Mouse (Mus musculus): ENCODE measurements at regions not wholly inside any gene's neighbourhood (a gene's known extent, or its start where the extent isn't known, plus 50 kb on each side); places are given as distances from the start of the nearest gene placed in this dataset.

DNA sequence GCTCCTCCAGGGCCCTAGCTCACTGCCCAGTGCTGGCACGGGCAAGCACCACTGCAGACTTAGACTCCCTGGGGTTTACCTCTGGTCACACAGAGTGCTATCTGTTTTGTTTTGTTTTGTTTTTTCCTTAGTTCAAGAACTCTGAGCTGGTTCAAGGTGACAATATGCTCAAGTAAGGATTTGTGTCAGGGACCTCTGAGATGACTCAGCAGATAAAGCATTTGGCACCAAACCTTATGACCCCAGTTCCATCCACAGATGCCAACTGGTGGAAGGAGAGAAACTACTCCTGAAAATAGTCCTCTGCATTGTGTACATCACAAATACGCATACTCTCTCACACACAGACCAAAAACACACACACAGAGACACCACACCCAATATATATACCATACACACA, 351.0 kb upstream of the Hs6st1 start:
- TF ChIP-seq EP300 (optimal IDR thresholded peaks at IDR 0.05) (no peak), CTCF (IDR thresholded peaks at IDR 0.05; ENCODE audit: low read depth) (no peak)
- no peak for ATAC-seq (ENCODE audit: low FRiP score, low TSS enrichment)

GRCm38 (mm10) chr1:35717659-35718058, 350.5 kb upstream of the Hs6st1 start:
- no peak overlapping the region for H3K4me2 ChIP-seq (replicated peaks; ENCODE audit: low read depth)

More for the DNA sequence above, 351.0 kb upstream of the Hs6st1 start:
- no peaks in the 10 kb centered on the region for H3K4me1 ChIP-seq (replicated peaks; ENCODE audit: control insufficient read depth, insufficient read depth)
- no peak overlapping the region for H3K4me3 ChIP-seq (ENCODE audit: low read depth, low read length)
- 85% methylated on average over 2 of the region's 2 CpGs for WGBS
- no peak overlapping the region for H3K9ac ChIP-seq (ENCODE audit: low read length)
- H3K36me3 ChIP-seq (ENCODE audit: control insufficient read depth, insufficient read depth, low read length): no peaks in the 10 kb centered on the region
- no peaks in the 10 kb centered on the region for H3K27me3 ChIP-seq (ENCODE audit: control insufficient read depth, insufficient read depth, low read length)
- no peaks in the 10 kb centered on the region for H3K9me3 ChIP-seq (ENCODE audit: control insufficient read depth, low read length)
- H3K27ac ChIP-seq (replicated peaks): no peak overlapping the region
- DNase-seq (ENCODE audit: low spot score): no peak
- H3K4me2 ChIP-seq (replicated peaks; ENCODE audit: low read depth): no peak overlapping the region

GRCm38 (mm10) chr1:35720063-35720462, 348.1 kb upstream of the Hs6st1 start:
- Histone ChIP-seq H3K4me1 (replicated peaks; ENCODE audit: control insufficient read depth, insufficient read depth) (no peaks in the 10 kb centered on the region), H3K9me3 (ENCODE audit: control insufficient read depth, low read length) (no peaks in the 10 kb centered on the region), H3K27ac (replicated peaks) (no peak overlapping the region), H3K9ac (ENCODE audit: low read length) (no peak overlapping the region), H3K4me2 (replicated peaks; ENCODE audit: low read depth) (no peak overlapping the region), H3K4me3 (ENCODE audit: low read depth, low read length) (no peak overlapping the region), H3K27me3 (ENCODE audit: control insufficient read depth, insufficient read depth, low read length) (no peaks in the 10 kb centered on the region), H3K36me3 (ENCODE audit: control insufficient read depth, insufficient read depth, low read length) (no peaks in the 10 kb centered on the region)
- TF ChIP-seq EP300 (optimal IDR thresholded peaks at IDR 0.05): no peak
- no peak for TF ChIP-seq CTCF (IDR thresholded peaks at IDR 0.05; ENCODE audit: low read depth)
- no peak for ATAC-seq (ENCODE audit: low FRiP score, low TSS enrichment)
- 88% methylated on average over 3 of the region's 3 CpGs for WGBS
- DNase-seq (ENCODE audit: low spot score): no peak

More at GRCm38 (mm10) chr1:35717659-35718058, 350.5 kb upstream of the Hs6st1 start:
- DNase-seq (ENCODE audit: low spot score): no peak
- H3K4me3 ChIP-seq (ENCODE audit: low read depth, low read length): no peak overlapping the region
- H3K4me1 ChIP-seq (replicated peaks; ENCODE audit: control insufficient read depth, insufficient read depth): no peaks in the 10 kb centered on the region
- H3K9me3 ChIP-seq (ENCODE audit: control insufficient read depth, low read length): no peaks in the 10 kb centered on the region
- no peaks in the 10 kb centered on the region for H3K36me3 ChIP-seq (ENCODE audit: control insufficient read depth, insufficient read depth, low read length)
- no peak for ATAC-seq (ENCODE audit: low FRiP score, low TSS enrichment)
- H3K9ac ChIP-seq (ENCODE audit: low read length): no peak overlapping the region
- no peak overlapping the region for H3K27ac ChIP-seq (replicated peaks)
- TF ChIP-seq EP300 (optimal IDR thresholded peaks at IDR 0.05) (no peak), CTCF (IDR thresholded peaks at IDR 0.05; ENCODE audit: low read depth) (no peak)
- WGBS: 44% methylated on average over 2 of the region's 2 CpGs
- H3K27me3 ChIP-seq (ENCODE audit: control insufficient read depth, insufficient read depth, low read length): no peaks in the 10 kb centered on the region

GRCm38 (mm10) chr1:35724366-35724900, 343.8 kb upstream of the Hs6st1 start:
- 54% methylated on average over 3 of the region's 3 CpGs for WGBS
- no peaks in the 10 kb centered on the region for H3K4me1 ChIP-seq (replicated peaks; ENCODE audit: control insufficient read depth, insufficient read depth)
- H3K9ac ChIP-seq (ENCODE audit: low read length): no peak overlapping the region
- DNase-seq (ENCODE audit: low spot score): no peak
- H3K4me3 ChIP-seq (ENCODE audit: low read depth, low read length): no peak overlapping the region
- TF ChIP-seq CTCF (IDR thresholded peaks at IDR 0.05; ENCODE audit: low read depth): no peak
- no peak for TF ChIP-seq EP300 (optimal IDR thresholded peaks at IDR 0.05)
- no peak overlapping the region for H3K27ac ChIP-seq (replicated peaks)
- no peaks in the 10 kb centered on the region for H3K9me3 ChIP-seq (ENCODE audit: control insufficient read depth, low read length)
- H3K4me2 ChIP-seq (replicated peaks; ENCODE audit: low read depth): no peak overlapping the region
- no peaks in the 10 kb centered on the region for H3K36me3 ChIP-seq (ENCODE audit: control insufficient read depth, insufficient read depth, low read length)
- no peaks in the 10 kb centered on the region for H3K27me3 ChIP-seq (ENCODE audit: control insufficient read depth, insufficient read depth, low read length)
- ATAC-seq (ENCODE audit: low FRiP score, low TSS enrichment): peak; percentile 70; the same call in 1 of the 2 replicates

- Histone ChIP-seq H3K9me3 (ENCODE audit: control insufficient read depth, low read length) (no peaks in the 10 kb centered on the region), H3K4me1 (replicated peaks; ENCODE audit: control insufficient read depth, insufficient read depth) (no peaks in the 10 kb centered on the region), H3K9ac (ENCODE audit: low read length) (no peak overlapping the region), H3K36me3 (ENCODE audit: control insufficient read depth, insufficient read depth, low read length) (no peaks in the 10 kb centered on the region), H3K4me2 (replicated peaks; ENCODE audit: low read depth) (no peak overlapping the region), H3K27ac (replicated peaks) (no peak overlapping the region), H3K27me3 (ENCODE audit: control insufficient read depth, insufficient read depth, low read length) (no peaks in the 10 kb centered on the region), H3K4me3 (ENCODE audit: low read depth, low read length) (no peak overlapping the region)
- TF ChIP-seq CTCF (IDR thresholded peaks at IDR 0.05; ENCODE audit: low read depth) (peak; percentile 72), EP300 (optimal IDR thresholded peaks at IDR 0.05) (no peak)
- 9% methylated on average over 1 of the region's 1 CpGs for WGBS
- ATAC-seq (ENCODE audit: low FRiP score, low TSS enrichment): no peak
- peak; percentile 67 for DNase-seq (ENCODE audit: low spot score)
Observed at GRCm38 (mm10) chr1:35726596-35726995, 341.6 kb upstream of the Hs6st1 start.

DNA sequence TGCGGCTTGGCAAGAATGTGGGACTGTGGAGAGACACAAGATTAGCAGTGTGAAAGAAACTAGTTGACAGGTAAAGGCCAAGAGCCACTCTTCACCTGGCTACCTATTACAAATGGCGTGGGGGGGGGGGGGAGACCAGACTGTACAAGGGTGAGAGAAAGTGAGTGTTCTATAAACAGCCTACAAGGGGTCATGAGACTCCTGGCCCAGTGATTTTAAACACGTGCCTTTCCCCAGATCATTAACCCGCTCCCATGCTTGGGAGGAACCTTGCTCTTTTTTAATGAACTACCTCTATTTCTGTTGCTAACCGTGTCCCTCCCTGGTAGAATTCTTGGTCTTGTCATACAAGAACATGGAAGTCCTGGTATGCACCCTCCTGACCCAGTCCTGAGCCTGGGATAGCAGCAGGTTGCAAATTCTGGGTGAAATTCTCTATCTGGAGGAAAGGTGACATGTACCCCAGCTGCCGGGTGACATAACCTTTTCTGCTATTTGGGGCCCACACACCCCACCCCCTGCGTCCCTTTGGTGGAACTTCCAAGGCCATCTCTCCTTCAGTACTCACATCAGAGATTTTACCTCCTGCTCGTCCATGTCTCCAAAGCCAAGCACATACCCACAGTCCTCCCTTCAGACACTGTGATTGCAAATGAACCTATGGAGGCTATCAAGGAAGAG, 340.8 kb upstream of the Hs6st1 start:
- Histone ChIP-seq H3K4me3 (ENCODE audit: low read depth, low read length) (no peak overlapping the region), H3K4me1 (replicated peaks; ENCODE audit: control insufficient read depth, insufficient read depth) (no peaks in the 10 kb centered on the region), H3K27me3 (ENCODE audit: control insufficient read depth, insufficient read depth, low read length) (no peaks in the 10 kb centered on the region), H3K9ac (ENCODE audit: low read length) (no peak overlapping the region), H3K4me2 (replicated peaks; ENCODE audit: low read depth) (no peak overlapping the region), H3K9me3 (ENCODE audit: control insufficient read depth, low read length) (no peaks in the 10 kb centered on the region), H3K27ac (replicated peaks) (no peak overlapping the region), H3K36me3 (ENCODE audit: control insufficient read depth, insufficient read depth, low read length) (no peaks in the 10 kb centered on the region)
- 80% methylated on average over 8 of the region's 8 CpGs for WGBS
- DNase-seq (ENCODE audit: low spot score) (no peak), ATAC-seq (ENCODE audit: low FRiP score, low TSS enrichment) (no peak)
- TF ChIP-seq CTCF (IDR thresholded peaks at IDR 0.05; ENCODE audit: low read depth) (no peak), EP300 (optimal IDR thresholded peaks at IDR 0.05) (no peak)

All from stomach, postnatal 0 days (tissue).